Mouse (Mus musculus) thymus, postnatal 10 days (tissue): ENCODE data around the gene Olfr1457.

Experiments used
- DNase-seq, 2 experiments: peaks; one replicate each; pipeline ENCODE4 v3.0.0; 2021; ENCODE audit warnings: low spot score in 2 of 2

The Olfr1457 gene

GRCm38 (mm10) chr19:13097791-13098190 lies at the start of gene Olfr1457:
TSS of gene Olfr1457 (minus strand) at chr19:13097891.
- DNase-seq = no peak

GRCm38 (mm10) chr19:13106675-13107074 lies 9.0 kb upstream of the Olfr1457 start, which contains the start of gene Olfr1458:
TSS of gene Olfr1458 (minus strand) at chr19:13106775.
- no peak for DNase-seq

- no peak for DNase-seq
These were observed 3.8 kb downstream of the Olfr1457 start for GRCm38 (mm10) chr19:13093908-13094307.

GRCm38 (mm10) chr19:13060310-13060709 lies 37.4 kb downstream of the Olfr1457 start, which contains the start of gene Olfr1454:
TSS of gene Olfr1454 (plus strand) at chr19:13060610.
- DNase-seq = no peak
